Mouse (Mus musculus): ENCODE data around the gene Spocd1.

Spocd1 gene

GRCm38 (mm10) chr4:129971989-129972388 lies 42.9 kb downstream of the Spocd1 start:
- in situ Hi-C loops (cut with MboI, MseI): no loop called here

- in situ Hi-C loops (cut with MboI, MseI): no loop called here
Measured at GRCm38 (mm10) chr4:129974285-129974684, 45.2 kb downstream of the Spocd1 start.

- in situ Hi-C loops (cut with MboI, MseI): no loop called here
Measured at GRCm38 (mm10) chr4:129977256-129977655, 48.2 kb downstream of the Spocd1 start.

- in situ Hi-C loops (cut with MboI, MseI): no loop called here
Measured at GRCm38 (mm10) chr4:129978227-129978626, 49.2 kb downstream of the Spocd1 start.

- in situ Hi-C loops (cut with MboI, MseI): no loop called here
Measured at GRCm38 (mm10) chr4:129978930-129979329, 49.9 kb downstream of the Spocd1 start.

GRCm38 (mm10) chr4:129981657-129982056 lies 52.6 kb downstream of the Spocd1 start:
- in situ Hi-C loops (cut with MboI, MseI): no loop called here

- in situ Hi-C loops (cut with MboI, MseI): no loop called here
Measured at GRCm38 (mm10) chr4:129983046-129983445, 54.0 kb downstream of the Spocd1 start.

GRCm38 (mm10) chr4:129983764-129984420 lies 54.8 kb downstream of the Spocd1 start:
- in situ Hi-C loops (cut with MboI, MseI): no loop called here

- in situ Hi-C loops (cut with MboI, MseI): no loop called here
Measured at GRCm38 (mm10) chr4:129984421-129985061, 55.5 kb downstream of the Spocd1 start, which contains the start of gene Adgrb2. TSS of gene Adgrb2 (plus strand) at chr4:129984870.

- in situ Hi-C loops (cut with MboI, MseI): no loop called here
Measured at GRCm38 (mm10) chr4:129985161-129985670, 56.2 kb downstream of the Spocd1 start.

- in situ Hi-C loops (cut with MboI, MseI): no loop called here
Measured at GRCm38 (mm10) chr4:129985671-129986441, 56.8 kb downstream of the Spocd1 start.

GRCm38 (mm10) chr4:129987825-129988504 lies 58.9 kb downstream of the Spocd1 start:
- in situ Hi-C loops (cut with MboI, MseI): no loop called here

GRCm38 (mm10) chr4:129989925-129990324 lies 60.9 kb downstream of the Spocd1 start:
- in situ Hi-C loops (cut with MboI, MseI): no loop called here

- in situ Hi-C loops (cut with MboI, MseI): no loop called here
Measured at GRCm38 (mm10) chr4:129992720-129993119, 63.7 kb downstream of the Spocd1 start.

GRCm38 (mm10) chr4:129993213-129993612 lies 64.2 kb downstream of the Spocd1 start:
- in situ Hi-C loops (cut with MboI, MseI): no loop called here

- in situ Hi-C loops (cut with MboI, MseI): no loop called here
Measured at GRCm38 (mm10) chr4:129993944-129994695, 65.1 kb downstream of the Spocd1 start.

- in situ Hi-C loops (cut with MboI, MseI): no loop called here
Measured at GRCm38 (mm10) chr4:129994728-129995127, 65.7 kb downstream of the Spocd1 start.

GRCm38 (mm10) chr4:129995255-129995654 lies 66.2 kb downstream of the Spocd1 start:
- in situ Hi-C loops (cut with MboI, MseI): no loop called here

- in situ Hi-C loops (cut with MboI, MseI): no loop called here
Measured at GRCm38 (mm10) chr4:129996015-129996414, 67.0 kb downstream of the Spocd1 start.

- in situ Hi-C loops (cut with MboI, MseI): no loop called here
Measured at GRCm38 (mm10) chr4:129998124-129998523, 69.1 kb downstream of the Spocd1 start.

- in situ Hi-C loops (cut with MboI, MseI): no loop called here
Measured at GRCm38 (mm10) chr4:130001710-130002109, 72.7 kb downstream of the Spocd1 start.

Measured in T-helper 2 cell (primary cell).